Mouse (Mus musculus) cerebellum, adult 2 months (tissue): Measurements from ENCODE around the gene Tmc3. TPM values are rescaled to one million over a fixed set of nuclear protein-coding genes. Genes with fewer than 3 reads are reported as not detected.

Source experiments
- DNase-seq, 2 experiments: peaks; one replicate each; pipeline ENCODE4 v3.0.0; 2021
- H3K27ac ChIP-seq: fragments of 200-500 bp; 2 replicates; pipeline ENCODE4 v1.5.1; 2012; ENCODE audit warnings: low read length, control low read depth, inconsistent platforms; ENCODE audit not compliant: insufficient read depth
- H3K27me3 ChIP-seq: fragments of 200-500 bp; 2 replicates; pipeline ENCODE4 v1.6.1; 2012; ENCODE audit warnings: inconsistent platforms, mild to moderate bottlenecking, low read length, moderate library complexity; ENCODE audit not compliant: control insufficient read depth, insufficient read depth
- H3K4me1 ChIP-seq: fragments of 200-500 bp; 2 replicates; pipeline ENCODE4 v1.6.1; 2011; ENCODE audit warnings: low read length; ENCODE audit not compliant: control insufficient read depth, insufficient read depth
- H3K4me3 ChIP-seq: fragments of 200-500 bp; replicated peaks from 2 replicates; pipeline ENCODE3; 2011; ENCODE audit warnings: mild to moderate bottlenecking, low read depth, low read length, control low read depth; ENCODE audit not compliant: insufficient read depth
- CTCF ChIP-seq: fragments of 200-500 bp; IDR thresholded peaks from 2 replicates; pipeline ENCODE4 v1.5.1; 2011; ENCODE audit warnings: low read depth, mild to moderate bottlenecking, control low read depth, low read length, moderate library complexity, borderline replicate concordance; ENCODE audit not compliant: insufficient read depth
- POLR2A ChIP-seq: fragments of 200-500 bp; IDR thresholded peaks from 2 replicates; pipeline ENCODE4 v1.6.1; 2011; ENCODE audit warnings: low read length, control low read depth, borderline replicate concordance; ENCODE audit not compliant: insufficient read depth
- WGBS: fragments of 180-500 bp; shearing (Covaris S2); methylation state at CpG from one replicate; pipeline ENCODE4 v1.1.7; 2018; 5-methylcytosine and 5-hydroxymethylcytosine counted together
- polyA plus RNA-seq: library from polyadenylated mRNA; depleted of rRNA; stranded (reverse); fragments of >200 nt; gene quantifications from 2 replicates; pipeline ENCODE4 v1.2.3, GENCODE M21; 2012; rRNA removed

Tmc3 gene
- polyA plus RNA-seq, 1 experiment: 0.61 TPM

DNA sequence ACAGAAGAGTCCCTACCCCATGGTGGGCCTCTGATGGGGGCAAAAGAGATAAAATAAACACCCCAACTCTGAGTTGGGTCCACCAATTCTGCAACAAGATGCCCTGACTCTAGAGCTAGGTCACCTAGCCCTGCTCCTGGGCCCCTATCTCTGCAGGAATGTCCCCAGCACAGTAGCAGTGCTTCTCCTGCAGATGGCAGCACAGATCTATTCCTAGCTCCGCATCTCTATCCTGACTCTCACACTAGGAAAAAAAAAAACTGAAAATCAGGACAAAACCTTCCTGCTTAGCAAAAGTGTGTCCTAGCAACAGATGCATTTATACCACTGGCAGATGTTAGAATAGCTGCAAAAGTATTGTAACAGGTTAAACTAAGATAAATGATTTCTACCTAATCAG, 84.0 kb downstream of the Tmc3 start:
- TF ChIP-seq CTCF (peak; percentile 80), POLR2A (no peak)
- H3K27ac ChIP-seq: no peak overlapping the region
- 7% methylated on average over 1 of the region's 1 CpGs for WGBS

GRCm38 (mm10) chr7:83671573-83671972, 86.8 kb downstream of the Tmc3 start:
- H3K4me3 ChIP-seq: no peak overlapping the region
- TF ChIP-seq POLR2A: no peak
- no peak for TF ChIP-seq CTCF
- DNase-seq: peak in 1 of 2 experiments; percentile 7

More for the DNA sequence above, 84.0 kb downstream of the Tmc3 start:
- peak; percentile 65 for DNase-seq
- Histone ChIP-seq H3K4me1 (peaks cover 23% of the 10 kb centered on the region), H3K27me3 (no peaks in the 10 kb centered on the region), H3K4me3 (no peak overlapping the region)

More at GRCm38 (mm10) chr7:83671573-83671972, 86.8 kb downstream of the Tmc3 start:
- Histone ChIP-seq H3K27me3 (no peaks in the 10 kb centered on the region), H3K27ac (no peak overlapping the region), H3K4me1 (peaks cover 23% of the 10 kb centered on the region)
- WGBS: 51% methylated on average over 6 of the region's 6 CpGs

Other genes with a start within 250 kb of the Tmc3 start
- gene Stard5, start 47.0 kb downstream of the Tmc3 start, polyA plus RNA-seq: 31.0 and 33.5 TPM in 2 replicates
- gene Il16, start 160.8 kb downstream of the Tmc3 start, polyA plus RNA-seq: 84.9 and 108 TPM in 2 replicates
- gene Cfap161, start 210.0 kb downstream of the Tmc3 start, polyA plus RNA-seq: 1.7 and 2.4 TPM in 2 replicates